Mouse (Mus musculus) E14TG2a.4 (cell line): Measurements from ENCODE around the gene Olfr1416.

Experiments used
- CTCF ChIP-seq: conservative IDR thresholded peaks from 2 replicates; pipeline ENCODE4 v1.5.1; 2014; ENCODE audit warnings: low read length
- POU5F1 ChIP-seq: IDR thresholded peaks from 2 replicates; pipeline ENCODE4 v1.6.1; 2014; ENCODE audit warnings: low read length, borderline replicate concordance

DNA sequence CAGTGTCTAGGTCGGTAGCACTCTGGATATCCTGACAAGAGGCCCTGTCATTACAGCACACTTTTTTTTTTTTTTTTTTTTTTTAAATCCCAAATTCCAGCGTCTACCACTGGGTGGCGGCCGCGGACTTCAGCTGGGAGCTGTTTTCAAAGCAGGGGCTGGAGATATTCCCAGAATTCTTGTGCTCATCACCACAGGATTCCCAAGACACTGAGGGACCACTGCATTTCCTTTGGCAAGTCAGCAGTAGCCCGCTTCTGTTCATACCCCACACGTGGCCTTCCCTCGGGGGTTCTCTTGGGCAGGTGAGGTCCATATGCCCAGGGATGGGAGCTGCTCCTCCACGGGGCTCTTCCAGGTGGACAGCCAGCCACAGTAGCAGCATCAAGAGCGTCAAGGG is 36.5 kb upstream of the Olfr1416 start:
- TF ChIP-seq CTCF (peak; percentile 74), POU5F1 (no peak)
